Mouse (Mus musculus) bone marrow macrophage, adult 2 months (primary cell): Measurements from ENCODE around the gene Magea1.
"Not testable (repeated sequence)": the region's sequence is repeated elsewhere in the genome, so short reads cannot be mapped to it uniquely, and the experiment has no call there.

Experiments used
- CTCF ChIP-seq: IDR thresholded peaks from 2 replicates; pipeline ENCODE4 v1.5.1; 2012; ENCODE audit warnings: low read depth, mild to moderate bottlenecking, low read length, moderate library complexity
- POLR2A ChIP-seq: IDR thresholded peaks from 2 replicates; pipeline ENCODE4 v1.6.1; 2012; ENCODE audit warnings: mild to moderate bottlenecking, low read depth, low read length, borderline replicate concordance

DNA sequence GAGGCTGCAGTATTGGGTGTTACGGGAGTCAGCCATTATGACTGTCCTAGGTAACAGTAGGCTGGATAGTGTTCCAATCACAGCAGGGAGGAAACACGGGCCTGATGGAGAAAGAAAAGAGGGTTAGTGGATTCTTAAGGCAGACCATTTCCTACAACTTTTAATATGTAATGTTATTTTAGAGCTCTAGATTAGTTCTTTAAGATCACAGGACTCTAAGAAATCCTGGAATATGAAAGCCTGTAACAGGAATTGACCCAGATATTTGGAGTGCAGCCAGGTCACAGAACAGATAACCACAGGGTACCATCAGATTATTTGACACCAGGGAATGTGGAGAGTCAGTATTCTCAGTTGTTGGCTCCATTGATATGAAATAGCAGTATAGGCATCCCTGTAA lies at the start of gene Magea1:
- TF ChIP-seq CTCF, POLR2A: not testable (repeated sequence)
